10 mouse cellular contexts compared by ENCODE assay signal in genomic region chr13:23537006-23537710, GRCm38 (mm10). TPM values are rescaled to one million over a fixed set of nuclear protein-coding genes. Genes with fewer than 3 reads are reported as not detected.
DNase-seq lines count a peak whose midpoint lies in the region; ATAC-seq and TF ChIP-seq lines count a peak whose summit lies in the region.
"Had no signal": no experiment of that assay in that cellular context is flagged by ENCODE, and none has a peak within 500 bp of the region (broad histone marks: within the 10 kb centered on the region; RNA-seq: fewer than 3 reads in every experiment).

No protein-coding gene starts in this region.

- no peak overlapping the region for H3ac ChIP-seq in myocyte (ENCODE audit: control insufficient read depth, insufficient read length)

- H3K4me2 ChIP-seq in embryonic facial prominence, embryonic 14.5 days (ENCODE audit: low read depth, low read length): peak overlapping the region; percentile 78
- H3K4me2 ChIP-seq in hindbrain, embryonic 16.5 days (ENCODE audit: low read length): peak overlapping the region; percentile 25; the same call in 1 of the 2 replicates
- H3K4me2 ChIP-seq in myocyte (ENCODE audit: low read depth): peak overlapping the region; percentile 83

- no peaks in the 10 kb centered on the region for H3K27me3 ChIP-seq in megakaryocyte, embryonic 14.5 days (replicated peaks)
- no peaks in the 10 kb centered on the region for H3K27me3 ChIP-seq in embryonic facial prominence, embryonic 14.5 days (replicated peaks; ENCODE audit: control insufficient read depth, insufficient read depth, low read length)
- H3K27me3 ChIP-seq in hindbrain, embryonic 16.5 days (replicated peaks; ENCODE audit: control insufficient read depth, insufficient read depth, low read length): no peaks in the 10 kb centered on the region
- no peaks in the 10 kb centered on the region for H3K27me3 ChIP-seq in myocyte (ENCODE audit: control insufficient read depth, insufficient read depth, insufficient read length)

- WGBS in embryonic facial prominence, embryonic 14.5 days: 73% methylated on average over 3 of the region's 3 CpGs
- WGBS in hindbrain, embryonic 16.5 days: 85% methylated on average over 3 of the region's 3 CpGs

- peaks cover 64% of the 10 kb centered on the region for H3K4me1 ChIP-seq in megakaryocyte, embryonic 14.5 days
- peaks cover 26% of the 10 kb centered on the region for H3K4me1 ChIP-seq in embryonic facial prominence, embryonic 14.5 days (ENCODE audit: control insufficient read depth, insufficient read depth, low read length)
- H3K4me1 ChIP-seq in hindbrain, embryonic 16.5 days (ENCODE audit: control insufficient read depth, insufficient read depth, low read depth, low read length): peaks cover 20% of the 10 kb centered on the region

- no peak for TF ChIP-seq POLR2A in myocyte (IDR thresholded peaks at IDR 0.05; ENCODE audit: insufficient read length, low read depth)

- H3K9ac ChIP-seq in embryonic facial prominence, embryonic 14.5 days (ENCODE audit: low read depth, low read length): peak overlapping the region; percentile 31; the same call in 1 of the 2 replicates
- no peak overlapping the region for H3K9ac ChIP-seq in hindbrain, embryonic 16.5 days (ENCODE audit: low read depth, low read length)

- no peak for DNase-seq in embryonic facial prominence, embryonic 14.5 days (ENCODE audit: low spot score)
- no peak for DNase-seq in Muller cell, postnatal 12 days (ENCODE audit: inconsistent ontology term)
- DNase-seq in MN1 (ENCODE audit: low spot score): no peak
- DNase-seq: cerebellum, postnatal 36 days; kidney, adult 11 months had no signal

- H3K4me3 ChIP-seq in megakaryocyte, embryonic 14.5 days (replicated peaks): peak overlapping the region; percentile 18
- peak overlapping the region; percentile 56; the same call in 1 of the 2 replicates for H3K4me3 ChIP-seq in embryonic facial prominence, embryonic 14.5 days (ENCODE audit: low read depth, low read length)
- no peak overlapping the region for H3K4me3 ChIP-seq in hindbrain, embryonic 16.5 days (ENCODE audit: low read length)
- peak overlapping the region; percentile 41 for H3K4me3 ChIP-seq in myocyte

- peak overlapping the region; percentile 90 for H3K27ac ChIP-seq in embryonic facial prominence, embryonic 14.5 days (replicated peaks; ENCODE audit: low read depth, low read length)
- H3K27ac ChIP-seq in hindbrain, embryonic 16.5 days (ENCODE audit: low read depth, low read length): no peak overlapping the region

- H3K36me3 ChIP-seq in megakaryocyte, embryonic 14.5 days (replicated peaks; ENCODE audit: low read length): no peaks in the 10 kb centered on the region
- H3K36me3 ChIP-seq in embryonic facial prominence, embryonic 14.5 days (ENCODE audit: control insufficient read depth, insufficient read depth, low read length): no peaks in the 10 kb centered on the region
- H3K36me3 ChIP-seq in hindbrain, embryonic 16.5 days (ENCODE audit: control insufficient read depth, insufficient read depth, low read length): no peaks in the 10 kb centered on the region
- H3K36me3 ChIP-seq in myocyte (ENCODE audit: control insufficient read depth, insufficient read depth): no peaks in the 10 kb centered on the region

- ATAC-seq in megakaryocyte, adult 5-6 weeks (ENCODE audit: poor library complexity, severe bottlenecking): no peak
- ATAC-seq in embryonic facial prominence, embryonic 14.5 days (ENCODE audit: low read depth): no peak
- ATAC-seq in hindbrain, embryonic 16.5 days: no peak
- ATAC-seq: activated CD4-positive, CD25-positive, alpha-beta regulatory T cell, adult 4 months had no signal

- H3K9me3 ChIP-seq in megakaryocyte, embryonic 14.5 days: no peaks in the 10 kb centered on the region
- H3K9me3 ChIP-seq in embryonic facial prominence, embryonic 14.5 days (ENCODE audit: control insufficient read depth, low read length): no peaks in the 10 kb centered on the region
- H3K9me3 ChIP-seq in hindbrain, embryonic 16.5 days (ENCODE audit: control insufficient read depth, low read length): no peaks in the 10 kb centered on the region

- peaks cover 6% of the 10 kb centered on the region for H3K79me2 ChIP-seq in myocyte (ENCODE audit: control insufficient read depth, insufficient read depth)

TF ChIP-seq in myocyte, 11 proteins besides CTCF, POLR2A, EP300 and RAD21:
- TF ChIP-seq CEBPB (IDR thresholded peaks at IDR 0.05; ENCODE audit: insufficient read depth, poor library complexity, severe bottlenecking): no peak
- TF ChIP-seq REST (IDR thresholded peaks at IDR 0.05; ENCODE audit: insufficient read depth, insufficient read length): no peak
- no peak for TF ChIP-seq MYOG (IDR thresholded peaks at IDR 0.05; ENCODE audit: control insufficient read depth in 1 of 3, insufficient read depth in 1 of 3, insufficient read length in 2 of 3, low read depth in 2 of 3)
- no peak for TF ChIP-seq TCF3 (IDR thresholded peaks at IDR 0.05; ENCODE audit: insufficient read length, low read depth)
- TF ChIP-seq MYOD1 (IDR thresholded peaks at IDR 0.05; ENCODE audit: control insufficient read depth in 1 of 3, insufficient read length in 2 of 3, low read depth in 2 of 3): no peak
- TF ChIP-seq MAX (IDR thresholded peaks at IDR 0.05; ENCODE audit: low read depth): no peak
- TF ChIP-seq USF1 (IDR thresholded peaks at IDR 0.05; ENCODE audit: low read depth): no peak
- TF ChIP-seq SRF (IDR thresholded peaks at IDR 0.05; ENCODE audit: control insufficient read depth, insufficient read length, low read depth): no peak
- TF ChIP-seq POLR2AphosphoS2 (IDR thresholded peaks at IDR 0.05; ENCODE audit: insufficient read length, low read depth): no peak
- no peak for TF ChIP-seq TCF12 (IDR thresholded peaks at IDR 0.05; ENCODE audit: insufficient read depth, poor library complexity, severe bottlenecking)
- TF ChIP-seq E2F4 (IDR thresholded peaks at IDR 0.05; ENCODE audit: insufficient read depth): no peak

RNA-seq across cellular contexts. Expression of gene Hist1h3g, which starts 1.9 kb away (rescaled TPM):
- 5.7 and 16.4 TPM in 2 replicates for polyA plus RNA-seq in megakaryocyte, embryonic 14.5 days (2012; ENCODE audit: insufficient read depth, low replicate concordance)
- total RNA-seq in megakaryocyte, adult 5-6 weeks (2015): 225 and 241 TPM in 2 replicates
- 441 and 668 TPM in 2 replicates for total RNA-seq in megakaryocyte, adult 5-6 weeks (2017)
- 3.7 and 4.1 TPM in 2 replicates for polyA plus RNA-seq in embryonic facial prominence, embryonic 14.5 days (2014; fragmentation: Nextera tagmentation; extraction: Ambion mirVana)
- polyA plus RNA-seq in hindbrain, embryonic 16.5 days (2015; fragmentation: Nextera tagmentation; extraction: Ambion mirVana): 0.66 TPM in 1 of 2 replicates, not detected in the other
- 3.3 TPM for polyA plus RNA-seq in myocyte (2012; fragmentation: generic; extraction: Trizol)

RNA-seq across cellular contexts. Expression of gene Hist1h2af, which starts 3.5 kb away (rescaled TPM):
- 37.2 and 163 TPM in 2 replicates for polyA plus RNA-seq in megakaryocyte, embryonic 14.5 days (2012; ENCODE audit: insufficient read depth, low replicate concordance)
- total RNA-seq in megakaryocyte, adult 5-6 weeks (2015): 61.9 and 91.1 TPM in 2 replicates
- 1,786 and 1,821 TPM in 2 replicates for total RNA-seq in megakaryocyte, adult 5-6 weeks (2017)
- polyA plus RNA-seq in embryonic facial prominence, embryonic 14.5 days (2014; fragmentation: Nextera tagmentation; extraction: Ambion mirVana): 5.2 and 7.0 TPM in 2 replicates
- not detected in 2 replicates for polyA plus RNA-seq in hindbrain, embryonic 16.5 days (2015; fragmentation: Nextera tagmentation; extraction: Ambion mirVana)
- polyA plus RNA-seq in myocyte (2012; fragmentation: generic; extraction: Trizol): 24.4 TPM
- polyA plus RNA-seq: activated CD4-positive, CD25-positive, alpha-beta regulatory T cell, adult 4 months had no signal

RNA-seq across cellular contexts. Expression of gene Hist1h2bh, which starts 6.0 kb away (rescaled TPM):
- 1.4 and 2.0 TPM in 2 replicates for polyA plus RNA-seq in megakaryocyte, embryonic 14.5 days (2012; ENCODE audit: insufficient read depth, low replicate concordance)
- total RNA-seq in megakaryocyte, adult 5-6 weeks (2015): 32.3 and 36.5 TPM in 2 replicates
- total RNA-seq in megakaryocyte, adult 5-6 weeks (2017): 143 and 176 TPM in 2 replicates
- polyA plus RNA-seq in embryonic facial prominence, embryonic 14.5 days (2014; fragmentation: Nextera tagmentation; extraction: Ambion mirVana): 0.76 and 0.77 TPM in 2 replicates
- 0.16 and 0.29 TPM in 2 replicates for polyA plus RNA-seq in hindbrain, embryonic 16.5 days (2015; fragmentation: Nextera tagmentation; extraction: Ambion mirVana)
- polyA plus RNA-seq in myocyte (2012; fragmentation: generic; extraction: Trizol): 1.1 TPM

RNA-seq across cellular contexts. Expression of gene Hist1h4h, which starts 6.3 kb away (rescaled TPM):
- 443 and 574 TPM in 2 replicates for polyA plus RNA-seq in megakaryocyte, embryonic 14.5 days (2012; ENCODE audit: insufficient read depth, low replicate concordance)
- total RNA-seq in megakaryocyte, adult 5-6 weeks (2015): 61.7 and 63.9 TPM in 2 replicates
- total RNA-seq in megakaryocyte, adult 5-6 weeks (2017): 1,033 and 1,202 TPM in 2 replicates
- 5.1 and 5.6 TPM in 2 replicates for polyA plus RNA-seq in embryonic facial prominence, embryonic 14.5 days (2014; fragmentation: Nextera tagmentation; extraction: Ambion mirVana)
- 2.6 and 2.7 TPM in 2 replicates for polyA plus RNA-seq in hindbrain, embryonic 16.5 days (2015; fragmentation: Nextera tagmentation; extraction: Ambion mirVana)
- polyA plus RNA-seq in myocyte (2012; fragmentation: generic; extraction: Trizol): 21.5 TPM

RNA-seq across cellular contexts. Expression of gene Hist1h3f, which starts 6.7 kb away (rescaled TPM):
- 7.0 TPM in 1 of 2 replicates, not detected in the other for polyA plus RNA-seq in megakaryocyte, embryonic 14.5 days (2012; ENCODE audit: insufficient read depth, low replicate concordance)
- 43.8 and 48.7 TPM in 2 replicates for total RNA-seq in megakaryocyte, adult 5-6 weeks (2015)
- total RNA-seq in megakaryocyte, adult 5-6 weeks (2017): 145 and 146 TPM in 2 replicates
- polyA plus RNA-seq in embryonic facial prominence, embryonic 14.5 days (2014; fragmentation: Nextera tagmentation; extraction: Ambion mirVana): 0.71 and 1.0 TPM in 2 replicates
- not detected in 2 replicates for polyA plus RNA-seq in hindbrain, embryonic 16.5 days (2015; fragmentation: Nextera tagmentation; extraction: Ambion mirVana)
- polyA plus RNA-seq in myocyte (2012; fragmentation: generic; extraction: Trizol): 0.91 TPM

Comparison
In these comparisons a context has a peak if more than half of its experiments do, and no peak if none do; other contexts are left out.
1. H3K4me2 ChIP-seq: peak in every context shown above with its lines; median percentile 83 in myocyte; 78 in embryonic facial prominence, embryonic 14.5 days; 25 in hindbrain, embryonic 16.5 days.